Mouse (Mus musculus) E14TG2a.4 (cell line): ENCODE measurements around the gene Irgm1.

Source experiments
- H3K27me3 ChIP-seq: 2 replicates; pipeline ENCODE4 v1.6.1; 2014; ENCODE audit warnings: low read length, control low read depth; ENCODE audit not compliant: insufficient read depth
- H3K36me3 ChIP-seq: 2 replicates; pipeline ENCODE4 v1.6.1; 2014; ENCODE audit warnings: low read length, control low read depth; ENCODE audit not compliant: insufficient read depth
- H3K4me1 ChIP-seq: replicated peaks from 2 replicates; pipeline ENCODE4 v1.6.1; 2014; ENCODE audit warnings: low read depth, low read length, control low read depth
- H3K4me3 ChIP-seq: replicated peaks from 2 replicates; pipeline ENCODE4 v1.5.1; 2014; ENCODE audit warnings: mild to moderate bottlenecking, low read length
- H3K9me3 ChIP-seq: 2 replicates; pipeline ENCODE4 v1.6.1; 2014; ENCODE audit warnings: low read length, control low read depth
- CTCF ChIP-seq: conservative IDR thresholded peaks from 2 replicates; pipeline ENCODE4 v1.5.1; 2014; ENCODE audit warnings: low read length
- NANOG ChIP-seq: IDR thresholded peaks from 2 replicates; pipeline ENCODE4 v1.6.1; 2014; ENCODE audit warnings: borderline replicate concordance, low read length, mixed read lengths
- POU5F1 ChIP-seq: IDR thresholded peaks from 2 replicates; pipeline ENCODE4 v1.6.1; 2014; ENCODE audit warnings: low read length, borderline replicate concordance

Gene Irgm1

GRCm38 (mm10) chr11:48845244-48845815, 26.2 kb downstream of the Irgm1 start:
- Histone ChIP-seq H3K4me3 (no peak overlapping the region; the same call in 1 of the 2 replicates), H3K36me3 (no peaks in the 10 kb centered on the region), H3K9me3 (no peaks in the 10 kb centered on the region), H3K4me1 (peaks cover 47% of the 10 kb centered on the region), H3K27me3 (peaks cover 22% of the 10 kb centered on the region)
- no peak for TF ChIP-seq NANOG
- no peak for TF ChIP-seq CTCF
- no peak for TF ChIP-seq POU5F1

- H3K36me3 ChIP-seq: no peaks in the 10 kb centered on the region
- H3K9me3 ChIP-seq: no peaks in the 10 kb centered on the region
- TF ChIP-seq POU5F1: no peak
- TF ChIP-seq CTCF: no peak
- TF ChIP-seq NANOG: no peak
- peaks cover 46% of the 10 kb centered on the region for H3K4me1 ChIP-seq
- no peak overlapping the region for H3K4me3 ChIP-seq
- H3K27me3 ChIP-seq: peaks cover 23% of the 10 kb centered on the region
Measured at GRCm38 (mm10) chr11:48844309-48844708, 27.2 kb downstream of the Irgm1 start.

- Histone ChIP-seq H3K4me3 (no peak overlapping the region), H3K36me3 (no peaks in the 10 kb centered on the region), H3K9me3 (no peaks in the 10 kb centered on the region), H3K4me1 (peaks cover 50% of the 10 kb centered on the region), H3K27me3 (peaks cover 23% of the 10 kb centered on the region)
- TF ChIP-seq CTCF: no peak
- no peak for TF ChIP-seq POU5F1
- TF ChIP-seq NANOG: no peak
Measured at GRCm38 (mm10) chr11:48843202-48843601, 28.3 kb downstream of the Irgm1 start.

DNA sequence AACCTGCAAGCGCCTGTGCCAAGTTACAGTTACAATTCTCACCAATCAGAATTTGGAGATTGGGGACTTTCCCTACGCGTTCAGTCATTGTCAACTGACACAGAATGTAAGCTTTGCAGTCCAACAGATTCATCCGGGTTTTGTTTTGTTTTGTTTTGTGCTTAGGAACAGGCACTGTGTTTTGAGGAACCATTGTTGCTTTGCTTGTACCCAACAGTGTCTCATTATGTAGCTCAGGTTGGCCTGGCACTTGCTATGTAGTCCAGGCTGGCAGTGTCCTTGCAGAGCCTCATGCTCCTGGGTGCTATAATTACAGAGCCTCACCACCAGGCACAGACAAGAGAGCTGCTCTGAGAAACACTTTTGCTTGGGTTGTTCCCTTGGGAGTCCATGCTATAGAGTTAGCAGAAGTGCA, 29.1 kb downstream of the Irgm1 start:
- peaks cover 44% of the 10 kb centered on the region for H3K4me1 ChIP-seq
- no peaks in the 10 kb centered on the region for H3K9me3 ChIP-seq
- TF ChIP-seq CTCF: no peak
- TF ChIP-seq NANOG: no peak
- no peak for TF ChIP-seq POU5F1
- peaks cover 31% of the 10 kb centered on the region for H3K27me3 ChIP-seq
- H3K36me3 ChIP-seq: no peaks in the 10 kb centered on the region
- no peak overlapping the region for H3K4me3 ChIP-seq

GRCm38 (mm10) chr11:48841213-48841612, 30.3 kb downstream of the Irgm1 start:
- H3K27me3 ChIP-seq: peaks cover 43% of the 10 kb centered on the region
- H3K4me3 ChIP-seq: no peak overlapping the region
- H3K4me1 ChIP-seq: peaks cover 49% of the 10 kb centered on the region
- TF ChIP-seq NANOG: no peak
- TF ChIP-seq CTCF: no peak
- TF ChIP-seq POU5F1: no peak
- H3K9me3 ChIP-seq: no peaks in the 10 kb centered on the region
- H3K36me3 ChIP-seq: no peaks in the 10 kb centered on the region

DNA sequence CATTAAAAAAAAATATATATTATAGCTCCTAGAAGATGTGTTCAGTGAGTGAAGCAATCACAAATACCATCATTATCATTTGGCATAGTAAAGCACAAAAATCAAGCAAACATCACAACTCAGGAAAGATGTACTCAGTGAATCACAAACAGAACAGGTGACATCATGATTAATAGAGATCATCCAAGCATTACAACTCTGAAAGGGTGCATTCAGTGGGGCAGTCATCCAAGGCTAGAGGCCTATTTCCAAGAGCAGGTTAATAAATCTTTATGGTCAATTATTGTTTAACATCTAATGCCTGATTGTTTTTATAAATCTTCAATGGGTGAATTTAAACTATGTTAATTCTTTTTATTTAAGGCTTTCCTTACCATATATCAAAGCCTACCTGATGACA, 30.7 kb downstream of the Irgm1 start:
- Histone ChIP-seq H3K4me3 (no peak overlapping the region), H3K27me3 (peaks cover 45% of the 10 kb centered on the region), H3K4me1 (peaks cover 49% of the 10 kb centered on the region), H3K9me3 (no peaks in the 10 kb centered on the region), H3K36me3 (no peaks in the 10 kb centered on the region)
- TF ChIP-seq NANOG: no peak
- TF ChIP-seq CTCF: no peak
- no peak for TF ChIP-seq POU5F1

DNA sequence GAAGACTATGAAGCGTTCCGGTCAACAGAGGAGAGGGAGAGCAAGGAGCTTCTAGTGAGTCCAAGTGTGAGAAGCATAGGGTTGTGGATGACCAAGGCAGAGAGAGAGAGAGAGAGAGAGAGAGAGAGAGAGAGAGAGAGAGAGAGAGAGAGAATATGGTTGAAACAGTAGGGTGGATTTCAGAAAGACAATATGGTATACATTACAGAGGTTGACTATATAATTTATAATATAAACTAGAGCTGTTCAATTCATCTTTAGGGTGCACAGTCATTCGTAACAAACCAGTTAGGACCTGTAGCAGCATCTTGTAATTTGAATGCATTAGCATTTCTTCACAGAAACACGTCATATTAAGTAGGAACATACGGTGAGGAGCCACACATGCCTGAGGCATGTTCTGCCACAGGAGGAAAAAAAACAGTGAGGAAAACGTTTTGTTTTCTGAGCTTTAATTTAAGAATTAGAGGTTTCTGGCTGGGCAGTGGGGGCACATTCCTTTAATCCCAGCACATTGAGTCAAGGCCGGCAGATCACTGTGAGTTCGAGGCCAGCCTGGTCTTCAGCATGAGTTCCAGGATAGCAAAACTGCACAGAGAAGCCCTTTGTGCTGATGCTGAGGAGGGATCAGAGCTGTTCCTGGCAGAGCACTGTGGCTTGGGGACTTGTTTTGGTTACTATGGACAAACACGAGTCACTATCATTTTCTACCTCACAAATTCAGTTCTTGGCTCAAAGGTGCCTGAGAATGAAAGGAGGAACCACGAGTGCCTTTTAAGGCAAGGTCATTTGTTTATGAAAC, 32.4 kb downstream of the Irgm1 start:
- Histone ChIP-seq H3K27me3 (peaks cover 45% of the 10 kb centered on the region), H3K4me1 (peaks cover 52% of the 10 kb centered on the region), H3K36me3 (no peaks in the 10 kb centered on the region), H3K4me3 (peak overlapping the region; percentile 88), H3K9me3 (no peaks in the 10 kb centered on the region)
- TF ChIP-seq CTCF (no peak), POU5F1 (no peak), NANOG (no peak)

- TF ChIP-seq POU5F1 (no peak), NANOG (no peak), CTCF (no peak)
- H3K36me3 ChIP-seq: no peaks in the 10 kb centered on the region
- peaks cover 52% of the 10 kb centered on the region for H3K4me1 ChIP-seq
- peaks cover 45% of the 10 kb centered on the region for H3K27me3 ChIP-seq
- H3K4me3 ChIP-seq: peak overlapping the region; percentile 88
- no peaks in the 10 kb centered on the region for H3K9me3 ChIP-seq
Measured at GRCm38 (mm10) chr11:48838181-48838797, 33.2 kb downstream of the Irgm1 start.
